Mouse (Mus musculus) CD4-positive, CD25-positive, alpha-beta regulatory T cell, adult 4 months (primary cell): Measurements from ENCODE around the gene Fer1l5. TPM values are rescaled to one million over a fixed set of nuclear protein-coding genes. Genes with fewer than 3 reads are reported as not detected.

Experiments used
- polyA plus RNA-seq, 2 experiments: library from polyadenylated mRNA; unstranded; fragments of 100-300 nt; shearing (Covaris generic); gene quantifications; one replicate each; pipeline ENCODE4 v1.2.1; 2017

Gene Fer1l5
- polyA plus RNA-seq, 2 experiments from 2014 or later: 0.48 to 0.67 TPM

Other genes starting within 250 kb of the Fer1l5 start
- 10 to 100 TPM; 22.7 to 26.5 TPM for gene Uggt1, start 127.6 kb upstream of the Fer1l5 start, polyA plus RNA-seq
- 100 to 1,000 TPM in 1 of 2 experiments, 10 to 100 TPM in 1; 62.4 to 137 TPM for gene Neurl3, start 97.6 kb upstream of the Fer1l5 start, polyA plus RNA-seq
- 100 to 1,000 TPM in 1 of 2 experiments, 10 to 100 TPM in 1; 92.4 to 160 TPM for gene Arid5a, start 64.6 kb upstream of the Fer1l5 start, polyA plus RNA-seq
- gene Kansl3, start 3.1 kb upstream of the Fer1l5 start, polyA plus RNA-seq: 10 to 100 TPM; 52.6 to 88.0 TPM
- gene Lman2l, start 73.0 kb downstream of the Fer1l5 start, polyA plus RNA-seq: 10 to 100 TPM; 11.0 to 11.8 TPM
- 10 to 100 TPM; 12.3 to 19.6 TPM for gene Cnnm4, start 99.3 kb downstream of the Fer1l5 start, polyA plus RNA-seq
- 1 to 10 TPM; 7.5 to 7.6 TPM for gene Cnnm3, start 139.6 kb downstream of the Fer1l5 start, polyA plus RNA-seq
- gene Ankrd23, start 164.6 kb downstream of the Fer1l5 start, polyA plus RNA-seq: 100 to 1,000 TPM in 1 of 2 experiments, 10 to 100 TPM in 1; 39.3 to 112 TPM
- 1 to 10 TPM in 1 of 2 experiments, not detected in 1; 2.3 TPM for gene Gm42417, start 167.1 kb downstream of the Fer1l5 start, polyA plus RNA-seq
- 10 to 100 TPM; 19.4 to 23.9 TPM for gene Ankrd39, start 175.2 kb downstream of the Fer1l5 start, polyA plus RNA-seq
- gene Sema4c, start 186.1 kb downstream of the Fer1l5 start, polyA plus RNA-seq: under 1 TPM in 1 of 2 experiments, not detected in 1; 0.22 TPM